Mouse (Mus musculus): ENCODE results near the gene Slc25a29.

DNA sequence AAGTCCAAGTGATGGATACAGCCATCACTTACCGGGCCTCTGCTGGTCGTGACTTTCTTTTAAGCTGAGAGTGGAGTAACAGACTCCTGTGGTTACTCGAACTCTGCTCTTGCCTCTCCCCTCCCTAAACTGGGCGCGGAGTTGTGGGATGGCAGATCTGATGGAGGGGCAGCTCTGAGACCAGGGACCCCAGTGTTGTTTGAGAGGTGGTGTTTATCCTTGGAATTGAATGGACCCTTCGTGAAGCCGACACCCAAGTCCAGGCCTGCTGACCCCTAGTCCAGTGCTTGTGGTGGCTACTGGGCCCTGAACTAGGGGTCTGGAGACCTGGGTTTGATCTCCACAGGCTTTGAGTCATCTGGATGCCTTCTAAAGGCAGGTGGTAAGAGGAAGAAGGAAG lies 1.0 kb upstream of the Slc25a29 start:
- TF ChIP-seq CTCF (IDR thresholded peaks at IDR 0.05; ENCODE audit: low read depth): no peak
- TF ChIP-seq EP300 (IDR thresholded peaks at IDR 0.05; ENCODE audit: low read depth): no peak
